Mouse (Mus musculus) midbrain, embryonic 10.5 days (tissue): Measurements from ENCODE around the gene Snhg11. TPM values are rescaled to one million over a fixed set of nuclear protein-coding genes. Genes with fewer than 3 reads are reported as not detected.
A peak's percentile ranks its signal among the peaks of the same experiment; 100 is the strongest.

Source experiments
- DNase-seq: peaks from one replicate; pipeline ENCODE4 v3.0.0-alpha.2; 2017; ENCODE audit warnings: low spot score
- H3K27ac ChIP-seq: fragments of 300-500 bp; sonication (generic); replicated peaks from 2 replicates; pipeline ENCODE4 v1.5.1; 2016; ENCODE audit warnings: mild to moderate bottlenecking
- H3K27me3 ChIP-seq: fragments of 300-500 bp; sonication (generic); 2 replicates; pipeline ENCODE4 v1.6.1; 2016; ENCODE audit warnings: low read depth, mild to moderate bottlenecking; ENCODE audit not compliant: poor library complexity, severe bottlenecking
- H3K36me3 ChIP-seq: fragments of 300-500 bp; sonication (generic); 2 replicates; pipeline ENCODE4 v1.6.1; 2016; ENCODE audit warnings: mild to moderate bottlenecking, moderate library complexity
- H3K4me1 ChIP-seq: fragments of 300-500 bp; sonication (generic); 2 replicates; pipeline ENCODE4 v1.6.1; 2016
- H3K4me3 ChIP-seq: fragments of 300-500 bp; sonication (generic); 2 replicates; pipeline ENCODE4 v1.5.1; 2016; ENCODE audit warnings: mild to moderate bottlenecking, moderate library complexity
- H3K9me3 ChIP-seq: fragments of 300-500 bp; sonication (generic); replicated peaks from 2 replicates; pipeline ENCODE4 v1.6.1; 2016; ENCODE audit warnings: mild to moderate bottlenecking
- WGBS: fragments of 180-500 bp; shearing (Covaris S2); methylation state at CpG from one replicate; pipeline ENCODE4 v1.1.7; 2016; 5-methylcytosine and 5-hydroxymethylcytosine counted together
- polyA plus RNA-seq: library from polyadenylated mRNA; unstranded; fragments of >200 nt; fragmentation: Nextera tagmentation; extraction: Ambion mirVana; gene quantifications from 2 replicates; pipeline ENCODE4 v1.2.1, GENCODE M21; 2016

Gene Snhg11
- polyA plus RNA-seq, 1 experiment from 2014 or later: 36.4 TPM

GRCm38 (mm10) chr2:158359757-158360620, 15.4 kb upstream of the Snhg11 start:
- no peaks in the 10 kb centered on the region; the same call in 1 of the 2 replicates for H3K27me3 ChIP-seq
- no peaks in the 10 kb centered on the region for H3K9me3 ChIP-seq
- H3K27ac ChIP-seq: peak overlapping the region; percentile 96
- H3K4me1 ChIP-seq: peaks cover 24% of the 10 kb centered on the region
- WGBS: 79% methylated on average over 12 of the region's 12 CpGs
- peak; percentile 11 for DNase-seq
- peaks cover 57% of the 10 kb centered on the region for H3K36me3 ChIP-seq
- peak overlapping the region; percentile 84 for H3K4me3 ChIP-seq

DNA sequence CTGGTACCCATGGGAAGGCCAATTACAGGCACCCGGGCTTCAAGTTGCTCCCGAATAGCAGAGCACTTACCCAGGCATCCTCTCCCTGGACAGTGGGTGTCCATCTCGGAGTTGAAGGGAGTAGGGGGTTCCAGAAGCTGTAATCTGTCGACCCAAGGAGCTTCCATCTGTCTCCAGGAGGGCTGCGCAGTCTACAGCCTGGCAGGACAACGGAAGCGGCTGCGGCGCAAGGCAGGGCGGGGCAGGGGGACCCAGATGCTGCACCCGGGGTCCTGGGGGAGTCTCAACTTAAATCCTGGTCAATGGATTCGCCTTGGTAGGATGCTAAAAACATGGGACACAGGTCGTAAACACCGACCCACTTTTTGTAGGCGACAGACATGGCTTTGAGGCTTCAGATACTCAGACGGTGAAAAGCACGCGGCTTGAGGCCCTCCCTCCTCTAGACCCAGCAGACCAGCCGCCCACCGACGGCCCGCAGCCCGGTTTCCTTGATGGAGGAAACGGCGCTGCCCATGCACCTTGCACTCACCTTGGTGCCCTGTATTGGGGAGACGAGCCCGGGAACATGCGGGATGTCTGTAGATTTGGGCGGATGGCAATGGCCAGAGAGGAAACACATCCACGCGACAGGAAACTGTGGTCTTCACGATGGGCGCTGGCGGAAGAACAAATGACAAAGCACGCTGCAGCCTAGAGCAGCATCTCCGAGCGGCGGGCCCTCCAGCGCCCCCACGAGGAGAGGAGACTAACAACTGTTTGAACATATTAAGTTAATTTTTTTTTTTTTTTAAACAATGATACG, 14.4 kb upstream of the Snhg11 start:
- H3K27ac ChIP-seq: peak overlapping the region; percentile 96
- peaks cover 46% of the 10 kb centered on the region for H3K36me3 ChIP-seq
- H3K27me3 ChIP-seq: no peaks in the 10 kb centered on the region; the same call in 1 of the 2 replicates
- H3K4me1 ChIP-seq: peaks cover 24% of the 10 kb centered on the region
- DNase-seq: peak; percentile 90
- H3K9me3 ChIP-seq: no peaks in the 10 kb centered on the region
- H3K4me3 ChIP-seq: peak overlapping the region; percentile 84
- WGBS: under 1% methylated on average over 41 of the region's 41 CpGs

GRCm38 (mm10) chr2:158361678-158362320, 13.6 kb upstream of the Snhg11 start:
- Histone ChIP-seq H3K9me3 (no peaks in the 10 kb centered on the region), H3K27me3 (no peaks in the 10 kb centered on the region; the same call in 1 of the 2 replicates), H3K4me3 (peak overlapping the region; percentile 84), H3K4me1 (peaks cover 24% of the 10 kb centered on the region), H3K36me3 (peaks cover 39% of the 10 kb centered on the region), H3K27ac (peak overlapping the region; percentile 96)
- WGBS: 40% methylated on average over 8 of the region's 8 CpGs
- no peak for DNase-seq

DNA sequence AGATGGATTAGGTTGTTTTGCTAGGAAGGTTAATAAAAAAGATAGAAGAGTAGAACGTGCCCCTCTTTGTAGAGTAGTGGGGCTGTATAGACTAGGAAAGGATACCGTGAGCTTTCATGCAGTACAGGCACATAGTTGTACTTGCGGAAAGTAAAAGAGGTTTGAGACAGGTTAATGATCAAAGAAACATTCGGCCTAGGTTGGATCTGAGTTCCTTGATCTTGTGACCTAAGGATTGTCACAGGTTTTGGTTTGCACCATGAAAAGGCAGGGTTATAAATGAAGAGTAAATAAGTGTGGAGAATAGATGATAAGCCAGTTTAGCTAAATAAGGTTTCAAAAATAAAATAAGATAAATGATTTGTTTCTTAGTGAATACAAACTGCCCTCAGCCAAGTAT, 11.3 kb upstream of the Snhg11 start:
- no peak overlapping the region for H3K27ac ChIP-seq
- H3K4me1 ChIP-seq: peaks cover 15% of the 10 kb centered on the region
- no peaks in the 10 kb centered on the region for H3K9me3 ChIP-seq
- no peaks in the 10 kb centered on the region; the same call in 1 of the 2 replicates for H3K27me3 ChIP-seq
- WGBS: 84% methylated on average over 4 of the region's 4 CpGs
- H3K36me3 ChIP-seq: peaks cover 15% of the 10 kb centered on the region
- H3K4me3 ChIP-seq: no peak overlapping the region
- no peak for DNase-seq

DNA sequence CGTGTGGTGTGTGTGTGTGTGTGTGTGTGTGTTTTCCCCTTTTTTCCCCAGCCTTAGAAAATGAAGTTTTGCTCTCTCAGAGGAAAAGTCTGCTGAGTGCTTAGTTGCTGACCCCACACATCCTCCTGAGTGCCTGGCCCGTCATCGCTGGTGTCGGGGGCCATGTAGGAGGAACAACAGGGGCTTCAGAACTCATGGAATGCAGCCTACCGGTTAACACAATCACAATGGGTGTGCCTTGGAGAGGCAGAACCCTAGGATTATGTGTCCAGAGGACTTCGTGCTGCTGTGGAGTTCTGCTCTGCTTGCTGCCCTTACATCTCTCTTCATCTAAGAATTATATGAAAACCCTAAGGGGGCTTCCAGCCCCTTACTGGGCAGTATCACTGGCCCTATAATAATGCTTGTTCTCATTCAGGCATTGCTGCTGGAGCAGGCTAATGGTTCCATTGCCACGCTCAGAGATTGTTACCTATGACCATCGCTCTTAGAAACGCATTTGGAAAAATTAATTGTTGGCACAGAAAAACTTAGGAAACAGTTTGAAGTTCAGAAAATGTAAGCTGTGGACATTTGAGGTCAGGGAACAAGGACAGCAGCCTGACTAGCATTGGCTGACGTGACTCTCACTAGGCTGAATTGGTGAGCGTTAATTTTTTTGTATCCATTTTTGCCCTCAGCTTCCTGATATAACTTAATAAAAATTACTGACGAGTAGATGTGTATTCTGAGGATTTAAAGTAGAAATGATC, 10.2 kb upstream of the Snhg11 start:
- Histone ChIP-seq H3K27me3 (no peaks in the 10 kb centered on the region; the same call in 1 of the 2 replicates), H3K4me3 (no peak overlapping the region), H3K4me1 (peaks cover 7% of the 10 kb centered on the region), H3K36me3 (peaks cover 4% of the 10 kb centered on the region; the same call in 1 of the 2 replicates), H3K9me3 (no peaks in the 10 kb centered on the region), H3K27ac (no peak overlapping the region)
- no peak for DNase-seq
- WGBS: 75% methylated on average over 12 of the region's 12 CpGs

- Histone ChIP-seq H3K27ac (no peak overlapping the region), H3K4me1 (peaks cover 4% of the 10 kb centered on the region), H3K4me3 (no peak overlapping the region), H3K27me3 (no peaks in the 10 kb centered on the region; the same call in 1 of the 2 replicates), H3K36me3 (no peaks in the 10 kb centered on the region), H3K9me3 (no peaks in the 10 kb centered on the region)
- WGBS: 94% methylated on average over 5 of the region's 5 CpGs
- no peak for DNase-seq
Measured at GRCm38 (mm10) chr2:158367654-158368053, 7.8 kb upstream of the Snhg11 start.

GRCm38 (mm10) chr2:158368313-158368712, 7.1 kb upstream of the Snhg11 start:
- DNase-seq: no peak

DNA sequence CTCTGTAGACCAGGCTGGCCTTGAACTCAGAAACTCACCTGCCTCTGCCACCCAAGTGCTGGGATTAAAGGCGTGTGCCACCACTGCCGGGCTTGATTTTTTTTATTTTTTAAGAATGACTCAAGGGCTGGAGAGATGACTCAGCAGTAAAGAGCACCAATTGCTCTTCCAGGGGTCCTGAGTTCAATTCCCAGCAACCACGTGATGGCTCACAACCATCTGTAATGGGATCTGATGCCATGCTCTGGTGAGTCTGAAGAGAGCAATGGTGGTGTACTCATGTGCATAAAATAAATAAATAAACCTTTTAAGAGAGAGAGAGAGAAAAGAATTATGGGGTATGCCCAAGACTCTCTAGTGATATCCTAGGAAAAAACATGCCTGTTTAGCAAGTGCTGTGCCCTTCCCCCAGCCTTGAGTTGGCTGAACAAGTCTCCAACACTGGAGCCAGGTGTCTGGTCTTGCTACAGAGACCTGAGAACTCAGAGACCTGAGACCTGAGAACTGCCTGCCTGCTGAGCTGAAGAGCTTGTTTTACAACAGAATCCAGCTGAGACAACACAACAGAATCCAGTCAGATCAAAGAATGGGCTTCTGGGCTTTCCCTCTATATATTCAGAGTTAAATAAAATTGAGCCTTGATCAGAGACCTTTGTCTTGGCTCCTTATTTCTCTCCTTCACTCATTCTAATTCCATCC, 5.8 kb upstream of the Snhg11 start:
- Histone ChIP-seq H3K4me3 (no peak overlapping the region), H3K27me3 (peaks cover 16% of the 10 kb centered on the region), H3K4me1 (peaks cover 4% of the 10 kb centered on the region), H3K27ac (no peak overlapping the region), H3K36me3 (no peaks in the 10 kb centered on the region), H3K9me3 (no peaks in the 10 kb centered on the region)
- no peak for DNase-seq
- WGBS: 75% methylated on average over 3 of the region's 3 CpGs

More at GRCm38 (mm10) chr2:158368313-158368712, 7.1 kb upstream of the Snhg11 start:
- Histone ChIP-seq H3K27ac (no peak overlapping the region), H3K4me1 (peaks cover 4% of the 10 kb centered on the region), H3K27me3 (peaks cover 5% of the 10 kb centered on the region; the same call in 1 of the 2 replicates), H3K4me3 (no peak overlapping the region), H3K36me3 (no peaks in the 10 kb centered on the region), H3K9me3 (no peaks in the 10 kb centered on the region)
- WGBS: 90% methylated on average over 8 of the region's 8 CpGs

GRCm38 (mm10) chr2:158370173-158370550, 5.3 kb upstream of the Snhg11 start:
- Histone ChIP-seq H3K27ac (0 out of 2 replicates have a peak overlapping the region, but pooled peaks have one; percentile 11), H3K27me3 (peaks cover 22% of the 10 kb centered on the region), H3K9me3 (no peaks in the 10 kb centered on the region), H3K36me3 (no peaks in the 10 kb centered on the region), H3K4me3 (no peak overlapping the region), H3K4me1 (peaks cover 9% of the 10 kb centered on the region)
- DNase-seq: no peak
- WGBS: 5% methylated on average over 5 of the region's 5 CpGs

DNA sequence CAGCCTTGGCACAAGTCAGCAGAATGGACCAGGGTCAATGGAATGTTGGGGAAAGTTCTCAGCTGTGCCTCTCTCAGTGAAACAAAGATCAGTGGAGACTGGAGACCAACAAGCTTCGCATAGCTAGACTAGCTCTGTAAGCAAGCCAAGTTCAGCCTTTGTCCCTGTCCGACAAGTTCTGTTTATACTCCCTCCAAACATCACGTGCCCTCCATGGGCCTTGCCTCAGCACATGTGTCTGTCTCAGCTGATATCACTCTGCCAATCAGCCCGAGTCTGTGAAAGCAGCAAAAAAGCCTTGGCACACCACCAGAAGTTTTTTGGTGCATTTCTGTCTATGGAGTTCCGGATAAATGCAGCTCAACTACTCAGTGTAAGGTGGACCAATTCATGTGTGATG, 2.4 kb upstream of the Snhg11 start:
- DNase-seq: no peak
- H3K9me3 ChIP-seq: no peaks in the 10 kb centered on the region
- peaks cover 21% of the 10 kb centered on the region for H3K4me1 ChIP-seq
- H3K4me3 ChIP-seq: no peak overlapping the region
- H3K27me3 ChIP-seq: peaks cover 41% of the 10 kb centered on the region
- H3K36me3 ChIP-seq: no peaks in the 10 kb centered on the region
- no peak overlapping the region for H3K27ac ChIP-seq
- 87% methylated on average over 5 of the region's 5 CpGs for WGBS

- Histone ChIP-seq H3K4me3 (no peak overlapping the region), H3K9me3 (no peaks in the 10 kb centered on the region), H3K27ac (no peak overlapping the region), H3K27me3 (peaks cover 41% of the 10 kb centered on the region), H3K36me3 (no peaks in the 10 kb centered on the region), H3K4me1 (peaks cover 21% of the 10 kb centered on the region)
- 63% methylated on average over 7 of the region's 7 CpGs for WGBS
- DNase-seq: no peak
Measured at GRCm38 (mm10) chr2:158373516-158373915, 1.9 kb upstream of the Snhg11 start.
